Mouse (Mus musculus) kidney, adult 11 months (tissue): ENCODE data around the gene Agap1.

Experiments used
- DNase-seq: peaks from one replicate; pipeline ENCODE4 v3.0.0; 2022

Gene Agap1

DNA sequence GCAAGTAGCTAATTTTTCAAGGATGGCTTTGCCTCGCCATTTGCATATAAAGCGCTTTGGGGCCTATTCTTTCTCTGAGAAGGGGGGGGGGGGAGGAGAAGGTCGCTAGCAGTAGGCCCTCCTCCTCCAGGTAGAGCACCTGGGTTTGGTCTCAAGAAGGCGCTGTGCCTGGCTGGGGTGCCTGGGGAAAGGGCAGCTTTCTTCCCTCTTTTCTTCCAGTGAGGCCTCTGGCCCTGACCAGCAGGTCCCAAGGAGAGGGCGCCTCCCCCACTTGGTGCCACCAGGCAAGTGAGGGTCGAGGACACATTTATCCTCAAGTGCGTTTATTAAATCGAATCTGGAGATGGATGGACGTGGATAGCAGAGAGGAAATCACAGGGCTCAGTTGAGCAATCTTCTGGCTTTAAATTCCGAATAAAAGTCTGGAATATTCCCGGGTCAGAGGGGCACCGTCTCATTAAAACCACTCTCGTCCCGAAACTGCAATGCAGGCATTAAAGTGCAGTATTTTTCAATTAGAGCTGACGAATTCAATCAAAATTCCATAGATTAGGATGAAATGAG, 486.4 kb downstream of the Agap1 start:
- no peak for DNase-seq

DNA sequence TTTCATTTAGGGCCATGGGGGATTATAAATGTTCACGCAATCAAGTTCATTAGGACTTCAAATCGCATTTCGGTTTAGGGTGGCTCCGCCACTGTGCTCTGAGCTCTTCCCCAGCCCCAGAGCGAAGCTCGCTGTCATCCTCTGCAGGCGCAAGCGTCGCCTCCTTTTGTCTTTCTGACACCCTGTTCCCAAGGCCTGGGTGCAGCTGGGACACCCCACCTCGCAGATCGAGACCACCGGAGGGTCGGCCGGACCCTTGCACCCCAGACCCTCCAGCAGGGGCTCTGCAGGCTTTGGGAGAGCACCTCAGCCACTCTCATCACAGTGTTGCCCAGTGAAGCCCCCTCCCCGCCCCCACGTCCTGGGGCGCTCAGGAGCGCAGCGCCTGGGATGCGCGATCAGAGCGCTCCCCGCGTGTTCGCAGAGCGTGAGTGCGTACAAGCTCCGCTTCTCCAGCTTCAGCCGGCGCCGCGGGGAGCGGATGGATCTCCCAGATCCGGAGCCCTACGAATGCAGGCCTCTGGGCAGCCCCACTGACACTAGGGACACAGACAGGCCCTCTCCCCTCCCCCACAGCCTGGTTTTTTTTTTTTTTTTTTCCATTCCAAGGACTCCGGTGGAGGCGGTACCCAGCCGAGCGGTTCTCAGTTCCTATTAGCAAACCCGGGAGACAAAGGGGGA, 487.2 kb downstream of the Agap1 start:
- no peak for DNase-seq

DNA sequence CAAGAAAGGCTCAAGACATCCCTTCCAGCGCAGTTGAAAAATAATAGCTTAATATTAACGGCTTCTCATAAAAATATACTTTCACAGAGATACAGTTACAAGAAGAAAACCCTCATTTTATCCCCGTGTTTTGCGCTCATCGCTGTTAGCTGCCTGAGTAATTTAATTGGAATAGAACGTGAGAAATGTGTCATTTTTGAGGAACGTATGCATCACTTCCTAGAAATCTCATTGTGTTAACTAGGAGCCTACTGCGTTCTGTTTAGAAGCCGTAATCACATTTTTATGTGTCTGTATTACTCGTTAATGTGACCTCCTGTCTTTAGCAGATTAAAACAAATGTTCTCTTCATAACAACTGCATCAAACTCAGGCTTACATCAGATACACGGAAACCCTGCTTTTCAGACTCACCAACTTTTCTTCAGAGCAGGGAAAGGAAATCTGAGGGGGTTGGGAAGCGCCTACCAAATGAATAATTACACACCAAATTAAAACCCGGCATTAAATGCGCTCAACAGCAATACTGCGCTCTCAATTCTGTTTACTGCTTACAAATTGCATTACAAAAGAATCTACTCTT, 487.9 kb downstream of the Agap1 start:
- no peak for DNase-seq

DNA sequence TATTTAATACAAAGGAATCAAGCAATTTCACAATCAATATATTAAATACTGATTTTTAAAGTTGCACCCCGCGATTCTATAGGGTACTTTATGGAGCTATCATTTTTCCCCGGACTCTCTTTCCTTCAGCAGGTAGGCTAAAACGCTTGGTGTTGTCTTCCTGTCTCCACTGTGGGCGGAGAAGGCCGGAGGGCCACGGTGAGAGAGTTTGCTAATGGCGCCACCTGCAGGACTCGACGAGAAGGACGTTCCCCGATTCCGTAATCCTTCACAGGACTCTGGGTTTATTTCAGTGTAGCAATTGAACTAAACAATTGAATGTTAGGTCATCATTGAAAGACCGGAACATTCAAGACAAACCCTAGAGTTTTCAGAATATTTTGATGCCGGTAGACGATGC, 488.6 kb downstream of the Agap1 start:
- DNase-seq: peak; percentile 49
